Mouse (Mus musculus) megakaryocyte progenitor cell, adult 5-6 weeks (primary cell): Measurements from ENCODE around the gene Cenpp. TPM values are rescaled to one million over a fixed set of nuclear protein-coding genes. Genes with fewer than 3 reads are reported as not detected.

Source experiments
- total RNA-seq, 2 experiments: library from RNA; stranded (forward) in 1 of 2; stranded (reverse) in 1 of 2; fragments of 157-497, 149-512 nt in 1 of 2; fragments of 200-1000 nt in 1 of 2; gene quantifications; 2 replicates each; pipeline versions ENCODE4 v1.2.3 to v1.2.4; 2015 to 2017

The Cenpp gene
- total RNA-seq, 2 experiments from 2014 or later, result 38.1 to 47.6 TPM

Other genes starting within 250 kb of the Cenpp start
- 4.6 and 5.1 TPM in 2 replicates for gene Ippk, start 231.5 kb downstream of the Cenpp start, total RNA-seq (2015)
- gene Ippk, start 231.5 kb downstream of the Cenpp start, total RNA-seq (2017), result 12.1 and 15.3 TPM in 2 replicates
- gene Tes3-ps, start 159.5 kb downstream of the Cenpp start, total RNA-seq (2015), result 1.3 and 1.7 TPM in 2 replicates
- gene Tes3-ps, start 159.5 kb downstream of the Cenpp start, total RNA-seq (2017), result 1.9 and 3.1 TPM in 2 replicates
- gene Ecm2, start 148.0 kb downstream of the Cenpp start, total RNA-seq (2015), result not detected in 2 replicates
- gene Ecm2, start 148.0 kb downstream of the Cenpp start, total RNA-seq (2017), result 0.10 and 0.17 TPM in 2 replicates
- gene Aspn, start 108.3 kb downstream of the Cenpp start, total RNA-seq (2015), result not detected in 2 replicates
- gene Aspn, start 108.3 kb downstream of the Cenpp start, total RNA-seq (2017), result not detected in 2 replicates
- not detected in 2 replicates for gene Omd, start 70.3 kb downstream of the Cenpp start, total RNA-seq (2015)
- 0.04 TPM in 1 of 2 replicates, not detected in the other for gene Omd, start 70.3 kb downstream of the Cenpp start, total RNA-seq (2017)
- gene Ogn, start 44.7 kb downstream of the Cenpp start, total RNA-seq (2015), result not detected in 2 replicates
- 0.27 TPM in 1 of 2 replicates, not detected in the other for gene Ogn, start 44.7 kb downstream of the Cenpp start, total RNA-seq (2017)
- gene Nol8, start 293 bp upstream of the Cenpp start, total RNA-seq (2015), result 52.3 and 61.5 TPM in 2 replicates
- 39.9 and 60.8 TPM in 2 replicates for gene Nol8, start 293 bp upstream of the Cenpp start, total RNA-seq (2017)
- 81.6 and 83.7 TPM in 2 replicates for gene Iars, start 29.3 kb upstream of the Cenpp start, total RNA-seq (2015)
- gene Iars, start 29.3 kb upstream of the Cenpp start, total RNA-seq (2017), result 73.1 and 77.1 TPM in 2 replicates
- not detected in 2 replicates for gene Gm30302, start 146.2 kb upstream of the Cenpp start, total RNA-seq (2015)
- gene Gm30302, start 146.2 kb upstream of the Cenpp start, total RNA-seq (2017), result not detected in 2 replicates